Mouse (Mus musculus) forebrain, postnatal 0 days (tissue): Measurements from ENCODE around the gene Myl9. TPM values are rescaled to one million over a fixed set of nuclear protein-coding genes. Genes with fewer than 3 reads are reported as not detected.

Source experiments
- ATAC-seq: fragments of 200-750 bp; cut with Nextera tagmentation; 2 replicates; pipeline ENCODE4 v1.8.0; 2017; ENCODE audit warnings: mild to moderate bottlenecking, moderate library complexity
- DNase-seq: peaks from one replicate; pipeline ENCODE4 v3.0.0-alpha.2; 2015
- H3K27ac ChIP-seq: fragments of 300-500 bp; sonication (generic); 2 replicates; pipeline ENCODE4 v1.5.1; 2014; ENCODE audit warnings: low read depth, mild to moderate bottlenecking, antibody characterized with exemption, low read length, moderate library complexity, mixed read lengths
- H3K27me3 ChIP-seq: fragments of 300-500 bp; sonication (generic); 2 replicates; pipeline ENCODE4 v1.6.1; 2014; ENCODE audit warnings: mild to moderate bottlenecking, low read length, mixed read lengths; ENCODE audit not compliant: insufficient read depth
- H3K36me3 ChIP-seq: fragments of 300-500 bp; sonication (generic); 2 replicates; pipeline ENCODE4 v1.6.1; 2014; ENCODE audit warnings: mild to moderate bottlenecking, moderate library complexity; ENCODE audit not compliant: insufficient read depth
- H3K4me1 ChIP-seq: fragments of 300-500 bp; sonication (generic); 2 replicates; pipeline ENCODE4 v1.6.1; 2014; ENCODE audit warnings: antibody characterized with exemption; ENCODE audit not compliant: insufficient read depth
- H3K4me2 ChIP-seq: fragments of 300-500 bp; sonication (generic); 2 replicates; pipeline ENCODE4 v1.6.1; 2014; ENCODE audit warnings: low read depth, mild to moderate bottlenecking, moderate library complexity
- H3K4me3 ChIP-seq: fragments of 300-500 bp; sonication (generic); 2 replicates; pipeline ENCODE4 v1.5.1; 2014; ENCODE audit warnings: low read depth, low read length, mixed read lengths
- H3K9ac ChIP-seq: fragments of 300-500 bp; sonication (generic); 2 replicates; pipeline ENCODE4 v1.6.1; 2014; ENCODE audit warnings: mild to moderate bottlenecking
- H3K9me3 ChIP-seq: fragments of 300-500 bp; sonication (generic); 2 replicates; pipeline ENCODE4 v1.6.1; 2016; ENCODE audit warnings: low read length
- CTCF ChIP-seq: sonication (generic); IDR thresholded peaks from 2 replicates; pipeline ENCODE4 v1.5.1; 2016; ENCODE audit warnings: antibody characterized with exemption, control low read depth, low read depth
- WGBS: fragments of 180-500 bp; shearing (Covaris S2); extraction: QIAGEN DNeasy Blood & Tissue Kit; methylation state at CpG from one replicate; pipeline ENCODE4 v1.1.7; 2014; 5-methylcytosine and 5-hydroxymethylcytosine counted together
- polyA plus RNA-seq: library from polyadenylated mRNA; unstranded; fragments of >200 nt; fragmentation: Nextera tagmentation; extraction: Ambion mirVana; gene quantifications from 2 replicates; pipeline ENCODE4 v1.2.1, GENCODE M21; 2015
- total RNA-seq: library from RNA; depleted of rRNA; stranded (reverse); fragments of >200 nt; gene quantifications from 2 replicates; pipeline ENCODE4 v1.2.3, GENCODE M21; 2014

Myl9 gene
- total and polyA plus RNA-seq, 2 experiments from 2014 or later = 34.3 to 34.6 TPM

GRCm38 (mm10) chr2:156732109-156732508 lies 43.1 kb upstream of the Myl9 start:
- no peaks in the 10 kb centered on the region; the same call in 1 of the 2 replicates for H3K36me3 ChIP-seq
- H3K27ac ChIP-seq = no peak overlapping the region
- DNase-seq (no peak), ATAC-seq (peak; percentile 27)
- peaks cover 2% of the 10 kb centered on the region; the same call in 1 of the 2 replicates for H3K4me1 ChIP-seq
- no peak overlapping the region for H3K9ac ChIP-seq
- H3K4me3 ChIP-seq = no peak overlapping the region
- H3K27me3 ChIP-seq = no peaks in the 10 kb centered on the region
- no peak overlapping the region for H3K4me2 ChIP-seq
- no peak for TF ChIP-seq CTCF
- WGBS = 49% methylated on average over 6 of the region's 6 CpGs
- H3K9me3 ChIP-seq = no peaks in the 10 kb centered on the region

GRCm38 (mm10) chr2:156735761-156736335 lies 39.4 kb upstream of the Myl9 start:
- H3K27ac ChIP-seq = no peak overlapping the region
- no peaks in the 10 kb centered on the region; the same call in 1 of the 2 replicates for H3K36me3 ChIP-seq
- no peaks in the 10 kb centered on the region for H3K9me3 ChIP-seq
- no peaks in the 10 kb centered on the region for H3K4me1 ChIP-seq
- ATAC-seq (no peak), DNase-seq (no peak)
- H3K4me2 ChIP-seq = no peak overlapping the region
- H3K27me3 ChIP-seq = no peaks in the 10 kb centered on the region
- H3K4me3 ChIP-seq = no peak overlapping the region
- no peak overlapping the region for H3K9ac ChIP-seq
- TF ChIP-seq CTCF = no peak
- WGBS = 77% methylated on average over 3 of the region's 3 CpGs

GRCm38 (mm10) chr2:156736846-156737245 lies 38.4 kb upstream of the Myl9 start:
- no peaks in the 10 kb centered on the region for H3K9me3 ChIP-seq
- H3K27me3 ChIP-seq = no peaks in the 10 kb centered on the region
- ATAC-seq (no peak), DNase-seq (no peak)
- H3K27ac ChIP-seq = no peak overlapping the region
- WGBS = 35% methylated on average over 7 of the region's 7 CpGs
- H3K4me2 ChIP-seq = no peak overlapping the region
- no peak for TF ChIP-seq CTCF
- no peak overlapping the region for H3K4me3 ChIP-seq
- H3K36me3 ChIP-seq = no peaks in the 10 kb centered on the region; the same call in 1 of the 2 replicates
- no peaks in the 10 kb centered on the region for H3K4me1 ChIP-seq
- no peak overlapping the region for H3K9ac ChIP-seq

GRCm38 (mm10) chr2:156737976-156738375 lies 37.2 kb upstream of the Myl9 start:
- WGBS = 72% methylated on average over 7 of the region's 7 CpGs

GRCm38 (mm10) chr2:156741265-156741664 lies 34.0 kb upstream of the Myl9 start:
- Histone ChIP-seq H3K4me1 (no peaks in the 10 kb centered on the region), H3K36me3 (peaks cover 14% of the 10 kb centered on the region), H3K4me2 (no peak overlapping the region), H3K27ac (no peak overlapping the region), H3K9me3 (no peaks in the 10 kb centered on the region), H3K4me3 (no peak overlapping the region), H3K9ac (no peak overlapping the region), H3K27me3 (no peaks in the 10 kb centered on the region)
- WGBS = 84% methylated on average over 9 of the region's 9 CpGs
- no peak for ATAC-seq
- DNase-seq = no peak
- no peak for TF ChIP-seq CTCF

More at GRCm38 (mm10) chr2:156737976-156738375, 37.2 kb upstream of the Myl9 start:
- no peak overlapping the region for H3K4me2 ChIP-seq
- DNase-seq (no peak), ATAC-seq (no peak)
- H3K27me3 ChIP-seq = no peaks in the 10 kb centered on the region
- H3K27ac ChIP-seq = no peak overlapping the region
- H3K4me1 ChIP-seq = no peaks in the 10 kb centered on the region
- TF ChIP-seq CTCF = no peak
- H3K36me3 ChIP-seq = no peaks in the 10 kb centered on the region; the same call in 1 of the 2 replicates
- no peaks in the 10 kb centered on the region for H3K9me3 ChIP-seq
- no peak overlapping the region for H3K4me3 ChIP-seq
- no peak overlapping the region for H3K9ac ChIP-seq

- Histone ChIP-seq H3K4me3 (no peak overlapping the region), H3K36me3 (peaks cover 22% of the 10 kb centered on the region), H3K9ac (no peak overlapping the region), H3K27me3 (no peaks in the 10 kb centered on the region), H3K27ac (peak overlapping the region; percentile 40; the same call in 1 of the 2 replicates), H3K4me1 (no peaks in the 10 kb centered on the region), H3K9me3 (no peaks in the 10 kb centered on the region), H3K4me2 (no peak overlapping the region)
- 17% methylated on average over 4 of the region's 4 CpGs for whole genome bisulfite sequencing
- DNase-seq (no peak), ATAC-seq (no peak)
- TF ChIP-seq CTCF = no peak
These were observed 33.2 kb upstream of the Myl9 start for GRCm38 (mm10) chr2:156741998-156742397.

- WGBS = 81% methylated on average over 3 of the region's 3 CpGs
- Histone ChIP-seq H3K4me2 (no peak overlapping the region), H3K27me3 (no peaks in the 10 kb centered on the region), H3K4me3 (no peak overlapping the region), H3K27ac (no peak overlapping the region), H3K9ac (0 out of 2 replicates have a peak overlapping the region, but pooled peaks have one; percentile 3), H3K36me3 (peaks cover 33% of the 10 kb centered on the region), H3K9me3 (no peaks in the 10 kb centered on the region), H3K4me1 (no peaks in the 10 kb centered on the region)
- DNase-seq = no peak
- no peak for ATAC-seq
- TF ChIP-seq CTCF = no peak
These were observed 32.0 kb upstream of the Myl9 start for GRCm38 (mm10) chr2:156743248-156743647.
